Mouse (Mus musculus): ENCODE results near the gene Speer4d. TPM values are rescaled to one million over a fixed set of nuclear protein-coding genes. Genes with fewer than 3 reads are reported as not detected.
"Not testable (repeated sequence)": the region's sequence is repeated elsewhere in the genome, so short reads cannot be mapped to it uniquely, and the experiment has no call there.

The Speer4d gene
- polyA plus RNA-seq, 1 experiment: not detected

DNA sequence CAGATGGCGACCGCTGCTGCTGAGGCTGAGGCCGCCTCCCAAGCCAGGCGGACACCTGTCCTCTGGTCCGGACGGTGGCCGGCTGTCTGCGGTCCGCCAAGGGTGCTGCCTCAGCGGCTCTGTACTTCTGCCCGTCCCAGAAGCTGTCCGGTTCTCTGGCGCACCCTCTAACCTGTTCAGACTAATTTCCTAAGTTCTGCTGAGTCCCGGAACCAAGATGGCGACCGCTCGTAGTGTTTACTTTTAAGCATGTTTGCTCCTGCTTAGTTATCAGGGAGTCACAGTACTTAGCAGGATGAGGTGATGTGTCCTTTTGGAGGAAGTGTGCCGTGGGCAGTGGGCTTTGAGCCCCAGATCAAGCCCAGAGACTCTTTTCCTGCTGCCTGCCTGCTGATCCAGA, 51.9 kb downstream of the Speer4d start:
- H3K4me3 ChIP-seq (ENCODE audit: insufficient read depth, poor library complexity, severe bottlenecking); H3K36me3 ChIP-seq (ENCODE audit: control insufficient read depth, insufficient read depth); H3ac ChIP-seq (ENCODE audit: control insufficient read depth, insufficient read length, low read depth); H3K27me3 ChIP-seq (ENCODE audit: control insufficient read depth, insufficient read depth, insufficient read length); H3K79me2 ChIP-seq (ENCODE audit: control insufficient read depth, insufficient read depth); H3K79me3 ChIP-seq (ENCODE audit: low read depth): not testable (repeated sequence)

Other genes starting within 250 kb of the Speer4d start
- 0.18 TPM for gene Gm21149, start 142.5 kb upstream of the Speer4d start, polyA plus RNA-seq (2012; fragmentation: generic; extraction: Trizol)
- not detected for gene Gm21190, start 89.8 kb upstream of the Speer4d start, polyA plus RNA-seq (2012; fragmentation: generic; extraction: Trizol)
- 0.04 TPM for gene Gm21083, start 41.7 kb upstream of the Speer4d start, polyA plus RNA-seq (2012; fragmentation: generic; extraction: Trizol)
- not detected for gene 4930572O03Rik, start 38.0 kb downstream of the Speer4d start, polyA plus RNA-seq (2012; fragmentation: generic; extraction: Trizol)
- not detected for gene Speer4c, start 95.2 kb downstream of the Speer4d start, polyA plus RNA-seq (2012; fragmentation: generic; extraction: Trizol)

All from C2C12 (cell line).